In genomic region chr7:89427101-89427500, GRCm38 (mm10) we compare ENCODE assay signal across 32 mouse cellular contexts. TPM values are rescaled to one million over a fixed set of nuclear protein-coding genes. Genes with fewer than 3 reads are reported as not detected.
DNase-seq lines count a peak whose midpoint lies in the region; ATAC-seq and TF ChIP-seq lines count a peak whose summit lies in the region.
"Had no signal": no experiment of that assay in that cellular context is flagged by ENCODE, and none has a peak within 500 bp of the region (broad histone marks: within the 10 kb centered on the region; RNA-seq: fewer than 3 reads in every experiment).

No protein-coding gene starts in this region.

- no peak overlapping the region for H3K4me3 ChIP-seq in heart, embryonic 10.5 days
- no peak overlapping the region for H3K4me3 ChIP-seq in liver, postnatal 0 days (ENCODE audit: low read depth, low read length)
- H3K4me3 ChIP-seq: erythroblast, embryonic 14.5 days; gastrocnemius, adult 2 months; heart, adult 2 months; heart, embryonic 13.5 days; hindbrain, embryonic 10.5 days; hindbrain, embryonic 15.5 days; layer of hippocampus, adult 2 months; liver, embryonic 15.5 days; megakaryocyte, embryonic 14.5 days; midbrain, embryonic 13.5 days; neural tube, embryonic 15.5 days had no signal

- H3K4me1 ChIP-seq in heart, embryonic 10.5 days, result peaks cover 30% of the 10 kb centered on the region
- H3K4me1 ChIP-seq in liver, postnatal 0 days (ENCODE audit: insufficient read depth), result peaks cover 5% of the 10 kb centered on the region; the same call in 1 of the 2 replicates
- H3K4me1 ChIP-seq: hindbrain, embryonic 15.5 days; megakaryocyte, embryonic 14.5 days; midbrain, embryonic 13.5 days had no signal

- TF ChIP-seq CTCF in liver, postnatal 0 days (IDR thresholded peaks at IDR 0.05; ENCODE audit: low read depth), result no peak

- DNase-seq in heart, embryonic 10.5 days (ENCODE audit: low spot score), result peak; percentile 67
- DNase-seq in heart, adult 18-20 months, result no peak
- no peak for DNase-seq in liver, postnatal 0 days
- no peak for DNase-seq in liver
- DNase-seq in kidney, adult 8-10 months, result peak; percentile 57 to 76
- DNase-seq in kidney, postnatal 25 days, result peak; percentile 51 to 68
- DNase-seq in testis, postnatal 14 days (ENCODE audit: low spot score), result no peak
- no peak for DNase-seq in adrenal gland, adult 18-20 months (ENCODE audit: low spot score in 2 of 2)
- DNase-seq: adrenal gland, postnatal 10 days; cerebellum, adult 8-10 months; cerebellum, postnatal 25 days; embryo, embryonic 11 days; gastrocnemius, adult 2 months; gastrocnemius, postnatal 36 days; heart, adult 2 months; heart, postnatal 10 days; lung, postnatal 4 days; spleen, adult 18-20 months; thymus, adult 18-20 months; thymus, postnatal 25 days had no signal

- no peak for ATAC-seq in liver, postnatal 0 days
- ATAC-seq: forebrain, embryonic 16.5 days; inflammation-experienced regulatory T-cells, adult 6 months; midbrain, embryonic 13.5 days had no signal

- no peaks in the 10 kb centered on the region for H3K36me3 ChIP-seq in heart, embryonic 10.5 days
- H3K36me3 ChIP-seq in liver, postnatal 0 days (replicated peaks; ENCODE audit: insufficient read depth, low read length), result no peaks in the 10 kb centered on the region
- H3K36me3 ChIP-seq: G1E; heart, embryonic 13.5 days; hindbrain, embryonic 10.5 days; hindbrain, embryonic 15.5 days; liver, embryonic 15.5 days; midbrain, embryonic 13.5 days; neural tube, embryonic 15.5 days had no signal

- H3K9ac ChIP-seq in liver, postnatal 0 days (replicated peaks), result no peak overlapping the region
- H3K9ac ChIP-seq: heart, embryonic 13.5 days; hindbrain, embryonic 15.5 days; liver, embryonic 15.5 days; midbrain, embryonic 13.5 days; neural tube, embryonic 15.5 days had no signal

- TF ChIP-seq EP300 in liver, postnatal 0 days (IDR thresholded peaks at IDR 0.05; ENCODE audit: low read depth), result no peak

- WGBS in heart, embryonic 10.5 days, result 31% methylated on average over 5 of the region's 5 CpGs
- WGBS in liver, postnatal 0 days (ENCODE audit: insufficient replicate concordance), result 18% methylated on average over 5 of the region's 5 CpGs

- peak overlapping the region; percentile 13; the same call in 1 of the 2 replicates for H3K4me2 ChIP-seq in liver, postnatal 0 days (ENCODE audit: low read depth, low read length)
- H3K4me2 ChIP-seq: heart, embryonic 13.5 days; hindbrain, embryonic 15.5 days; liver, embryonic 15.5 days; midbrain, embryonic 13.5 days; neural tube, embryonic 15.5 days had no signal

- no peaks in the 10 kb centered on the region for H3K9me3 ChIP-seq in heart, embryonic 10.5 days
- no peaks in the 10 kb centered on the region for H3K9me3 ChIP-seq in liver, postnatal 0 days (ENCODE audit: low read length)
- H3K9me3 ChIP-seq: G1E; heart, embryonic 13.5 days; hindbrain, embryonic 10.5 days; hindbrain, embryonic 15.5 days; liver, embryonic 15.5 days; megakaryocyte, embryonic 14.5 days; midbrain, embryonic 13.5 days; neural tube, embryonic 15.5 days had no signal

- H3K27me3 ChIP-seq in heart, embryonic 10.5 days (ENCODE audit: insufficient read depth, poor library complexity, severe bottlenecking), result no peaks in the 10 kb centered on the region
- H3K27me3 ChIP-seq in liver, postnatal 0 days (ENCODE audit: insufficient read depth, low read length), result no peaks in the 10 kb centered on the region
- H3K27me3 ChIP-seq: heart, embryonic 13.5 days; hindbrain, embryonic 15.5 days; liver, embryonic 15.5 days; midbrain, embryonic 13.5 days; neural tube, embryonic 15.5 days had no signal

- H3K27ac ChIP-seq in heart, embryonic 10.5 days, result no peak overlapping the region
- H3K27ac ChIP-seq in liver, postnatal 0 days (ENCODE audit: low read depth), result 0 out of 2 replicates have a peak overlapping the region, but pooled peaks have one; percentile 48
- H3K27ac ChIP-seq: gastrocnemius, adult 2 months; heart, adult 2 months; heart, embryonic 13.5 days; hindbrain, embryonic 10.5 days; hindbrain, embryonic 15.5 days; layer of hippocampus, adult 2 months; liver, embryonic 15.5 days; midbrain, embryonic 13.5 days; neural tube, embryonic 15.5 days had no signal

RNA-seq across cellular contexts. Expression of gene Fzd4, which starts 22.9 kb away (rescaled TPM):
- 9.2 and 9.7 TPM in 2 replicates for polyA plus RNA-seq in heart, embryonic 10.5 days (2016; fragmentation: Nextera tagmentation; extraction: Ambion mirVana)
- total RNA-seq in heart, adult 18-20 months (2021), result 10 to 100 TPM; 32.2 to 34.5 TPM
- polyA plus RNA-seq in liver, postnatal 0 days (2015; fragmentation: Nextera tagmentation; extraction: Ambion mirVana), result 4.5 and 4.7 TPM in 2 replicates
- total RNA-seq in adrenal gland, adult 18-20 months (2021), result 10 to 100 TPM; 26.2 to 36.4 TPM
- polyA plus RNA-seq: erythroblast, embryonic 14.5 days; G1E; inflammation-experienced regulatory T-cells, adult 6 months had no signal

RNA-seq across cellular contexts. Expression of gene Tmem135, which starts 23.1 kb away (rescaled TPM):
- polyA plus RNA-seq in heart, embryonic 10.5 days (2016; fragmentation: Nextera tagmentation; extraction: Ambion mirVana), result 29.2 and 30.1 TPM in 2 replicates
- 10 to 100 TPM; 34.9 to 39.4 TPM for total RNA-seq in heart, adult 18-20 months (2021)
- 31.7 and 32.4 TPM in 2 replicates for polyA plus RNA-seq in liver, postnatal 0 days (2015; fragmentation: Nextera tagmentation; extraction: Ambion mirVana)
- total RNA-seq in adrenal gland, adult 18-20 months (2021), result 100 to 1,000 TPM in 1 of 2 experiments, 10 to 100 TPM in 1; 98.0 to 110 TPM

Comparison
In these comparisons a context has a peak if more than half of its experiments do, and no peak if none do; other contexts are left out.
1. DNase-seq: peak in heart, embryonic 10.5 days (single experiment), kidney, adult 8-10 months (2 of 2) and kidney, postnatal 25 days (2 of 2); none in heart, adult 18-20 months (0 of 2), liver, postnatal 0 days (single experiment), liver (single experiment), testis, postnatal 14 days (single experiment) and adrenal gland, adult 18-20 months (0 of 2).